Mouse (Mus musculus): ENCODE results near the gene Acsl1.

DNA sequence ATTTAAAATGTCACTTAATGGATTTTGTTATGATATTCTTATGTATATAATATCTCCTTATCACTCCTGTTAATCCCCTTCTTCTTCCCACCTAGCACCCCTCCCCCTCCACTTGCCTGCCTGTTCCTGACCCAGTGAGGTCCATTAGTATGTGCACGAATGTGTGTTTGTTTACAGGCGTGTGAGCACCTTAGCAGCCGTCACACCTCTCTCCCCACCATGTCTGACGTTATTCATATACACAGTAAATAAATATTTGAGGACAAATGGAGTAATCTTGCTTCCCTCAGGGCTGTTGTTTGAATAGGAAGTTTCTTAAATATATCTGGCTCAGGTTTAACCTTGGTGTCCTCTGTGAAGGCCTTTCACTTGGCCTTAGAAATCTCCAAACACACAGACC, 12.4 kb downstream of the Acsl1 start:
- no peak for TF ChIP-seq CTCF (IDR thresholded peaks at IDR 0.05; ENCODE audit: borderline replicate concordance, insufficient read depth, low read length)
- TF ChIP-seq POLR2A (IDR thresholded peaks at IDR 0.05; ENCODE audit: low read depth, low read length) = no peak
